ENCODE assay signal across 10 mouse cellular contexts in genomic region chr4:149254827-149255226, GRCm38 (mm10). TPM values are rescaled to one million over a fixed set of nuclear protein-coding genes. Genes with fewer than 3 reads are reported as not detected.
DNase-seq lines count a peak whose midpoint lies in the region; ATAC-seq and TF ChIP-seq lines count a peak whose summit lies in the region.
"Had no signal": no experiment of that assay in that cellular context is flagged by ENCODE, and none has a peak within 500 bp of the region (broad histone marks: within the 10 kb centered on the region; RNA-seq: fewer than 3 reads in every experiment).

No protein-coding gene starts in this region.

- no peak for TF ChIP-seq CTCF in heart, postnatal 0 days (IDR thresholded peaks at IDR 0.05; ENCODE audit: low read depth)

- no peak for DNase-seq in heart, postnatal 0 days (ENCODE audit: low spot score)
- DNase-seq in heart, postnatal 4 days: no peak
- no peak for DNase-seq in forebrain, embryonic 14.5 days (ENCODE audit: low spot score)
- DNase-seq in frontal cortex, postnatal 14 days (ENCODE audit: low spot score in 2 of 2): no peak
- DNase-seq: adrenal gland, postnatal 14 days had no signal

- H3K9ac ChIP-seq in heart, postnatal 0 days (replicated peaks; ENCODE audit: low read depth, low read length): no peak overlapping the region
- H3K9ac ChIP-seq in forebrain, embryonic 14.5 days (ENCODE audit: low read length): no peak overlapping the region; the same call in 1 of the 2 replicates
- H3K9ac ChIP-seq in hindbrain, embryonic 16.5 days (ENCODE audit: low read depth, low read length): no peak overlapping the region
- no peak overlapping the region for H3K9ac ChIP-seq in neural tube, embryonic 13.5 days
- H3K9ac ChIP-seq: liver, embryonic 14.5 days had no signal

- no peak for ATAC-seq in heart, postnatal 0 days (ENCODE audit: insufficient read depth, low read depth)
- ATAC-seq in forebrain, embryonic 14.5 days: peak; percentile 27
- ATAC-seq in hindbrain, embryonic 16.5 days: no peak
- no peak; the same call in 1 of the 2 replicates for ATAC-seq in neural tube, embryonic 13.5 days (ENCODE audit: low read depth)
- no peak for ATAC-seq in monocyte, adult 5-6 weeks (replicated peaks; ENCODE audit: insufficient number of reproducible peaks, low FRiP score, low TSS enrichment, poor library complexity, severe bottlenecking)

- peaks cover 11% of the 10 kb centered on the region; the same call in 1 of the 2 replicates for H3K4me1 ChIP-seq in heart, postnatal 0 days (ENCODE audit: control insufficient read depth, insufficient read depth)
- H3K4me1 ChIP-seq in forebrain, embryonic 14.5 days (ENCODE audit: control insufficient read depth, insufficient read depth, low read length): peaks cover 15% of the 10 kb centered on the region; the same call in 1 of the 2 replicates
- peaks cover 7% of the 10 kb centered on the region for H3K4me1 ChIP-seq in hindbrain, embryonic 16.5 days (ENCODE audit: control insufficient read depth, insufficient read depth, low read depth, low read length)
- H3K4me1 ChIP-seq in neural tube, embryonic 13.5 days (replicated peaks): peaks cover 29% of the 10 kb centered on the region

- TF ChIP-seq EP300 in heart, postnatal 0 days (IDR thresholded peaks at IDR 0.05; ENCODE audit: low read depth): no peak

- H3K9me3 ChIP-seq in heart, postnatal 0 days (replicated peaks; ENCODE audit: control insufficient read depth, low read length): no peaks in the 10 kb centered on the region
- no peaks in the 10 kb centered on the region for H3K9me3 ChIP-seq in forebrain, embryonic 14.5 days (replicated peaks; ENCODE audit: control insufficient read depth, low read length)
- H3K9me3 ChIP-seq in hindbrain, embryonic 16.5 days (ENCODE audit: control insufficient read depth, low read length): no peaks in the 10 kb centered on the region
- no peaks in the 10 kb centered on the region for H3K9me3 ChIP-seq in neural tube, embryonic 13.5 days

- H3K36me3 ChIP-seq in heart, postnatal 0 days (replicated peaks; ENCODE audit: control insufficient read depth, insufficient read depth, low read length): peaks cover 84% of the 10 kb centered on the region
- peaks cover 73% of the 10 kb centered on the region for H3K36me3 ChIP-seq in forebrain, embryonic 14.5 days (ENCODE audit: control insufficient read depth, insufficient read depth, low read length)
- peaks cover 20% of the 10 kb centered on the region for H3K36me3 ChIP-seq in hindbrain, embryonic 16.5 days (ENCODE audit: control insufficient read depth, insufficient read depth, low read length)
- H3K36me3 ChIP-seq in neural tube, embryonic 13.5 days: peaks cover 71% of the 10 kb centered on the region

- WGBS in heart, postnatal 0 days: 78% methylated on average over 4 of the region's 4 CpGs
- 44% methylated on average over 4 of the region's 4 CpGs for WGBS in forebrain, embryonic 14.5 days
- WGBS in hindbrain, embryonic 16.5 days: 37% methylated on average over 4 of the region's 4 CpGs
- WGBS in neural tube, embryonic 13.5 days: 27% methylated on average over 4 of the region's 4 CpGs

- H3K27me3 ChIP-seq in heart, postnatal 0 days (ENCODE audit: control insufficient read depth, insufficient read depth, low read length): no peaks in the 10 kb centered on the region
- H3K27me3 ChIP-seq in forebrain, embryonic 14.5 days (replicated peaks; ENCODE audit: control insufficient read depth, insufficient read depth, low read length): no peaks in the 10 kb centered on the region
- no peaks in the 10 kb centered on the region for H3K27me3 ChIP-seq in hindbrain, embryonic 16.5 days (replicated peaks; ENCODE audit: control insufficient read depth, insufficient read depth, low read length)
- H3K27me3 ChIP-seq in neural tube, embryonic 13.5 days: no peaks in the 10 kb centered on the region
- H3K27me3 ChIP-seq: CH12.LX had no signal

- peak overlapping the region; percentile 68 for H3K27ac ChIP-seq in heart, postnatal 0 days (ENCODE audit: low read depth)
- H3K27ac ChIP-seq in forebrain, embryonic 14.5 days (ENCODE audit: low read depth, low read length): peak overlapping the region; percentile 52; the same call in 1 of the 2 replicates
- peak overlapping the region; percentile 68 for H3K27ac ChIP-seq in hindbrain, embryonic 16.5 days (ENCODE audit: low read depth, low read length)
- peak overlapping the region; percentile 87 for H3K27ac ChIP-seq in neural tube, embryonic 13.5 days (replicated peaks)
- H3K27ac ChIP-seq: liver, embryonic 14.5 days had no signal

- no peak overlapping the region for H3K4me2 ChIP-seq in heart, postnatal 0 days (ENCODE audit: low read depth, low read length)
- H3K4me2 ChIP-seq in forebrain, embryonic 14.5 days (ENCODE audit: low read length): no peak overlapping the region
- no peak overlapping the region for H3K4me2 ChIP-seq in hindbrain, embryonic 16.5 days (ENCODE audit: low read length)
- no peak overlapping the region for H3K4me2 ChIP-seq in neural tube, embryonic 13.5 days

- H3K4me3 ChIP-seq in heart, postnatal 0 days (ENCODE audit: low read depth, low read length): no peak overlapping the region
- H3K4me3 ChIP-seq in forebrain, embryonic 14.5 days (ENCODE audit: low read depth, low read length): no peak overlapping the region
- no peak overlapping the region for H3K4me3 ChIP-seq in hindbrain, embryonic 16.5 days (ENCODE audit: low read length)
- no peak overlapping the region for H3K4me3 ChIP-seq in neural tube, embryonic 13.5 days

RNA-seq across cellular contexts. Expression of gene Kif1b, which starts 52.7 kb away (rescaled TPM):
- 62.9 and 63.3 TPM in 2 replicates for total RNA-seq in heart, postnatal 0 days (2014; rRNA removed; ENCODE audit: low replicate concordance)
- 44.2 and 45.0 TPM in 2 replicates for polyA plus RNA-seq in heart, postnatal 0 days (2015; fragmentation: Nextera tagmentation; extraction: Ambion mirVana)
- total RNA-seq in heart, postnatal 4 days (2021): 100 to 1,000 TPM; 139 to 143 TPM
- 101 and 132 TPM in 2 replicates for polyA plus RNA-seq in forebrain, embryonic 14.5 days (2014; fragmentation: Nextera tagmentation; extraction: Ambion mirVana)
- 99.4 and 119 TPM in 2 replicates for polyA plus RNA-seq in hindbrain, embryonic 16.5 days (2015; fragmentation: Nextera tagmentation; extraction: Ambion mirVana)
- 123 and 130 TPM in 2 replicates for polyA plus RNA-seq in neural tube, embryonic 13.5 days (2015; fragmentation: Nextera tagmentation; extraction: Ambion mirVana)
- total RNA-seq in monocyte, adult 5-6 weeks (2017): 23.9 to 67.6 TPM (median 31.8 TPM) in 3 replicates
